Mouse (Mus musculus) MEL (cell line): ENCODE measurements around the gene Cecr2. TPM values are rescaled to one million over a fixed set of nuclear protein-coding genes. Genes with fewer than 3 reads are reported as not detected.

Experiments used
- DNase-seq: peaks from one replicate; pipeline ENCODE4 v3.0.0; 2011; ENCODE audit warnings: low read depth, low spot score
- H3K27ac ChIP-seq: 2 replicates; pipeline ENCODE4 v1.5.1; 2012; ENCODE audit warnings: low read depth, mild to moderate bottlenecking, control low read depth, low read length, moderate library complexity; ENCODE audit not compliant: control insufficient read depth
- H3K27me3 ChIP-seq, 2 experiments: fragments of 150-350 bp in 1 of 2; sonication (generic) in 1 of 2; 2 replicates each; pipeline ENCODE4 v1.6.1; 2012; ENCODE audit warnings: low read length in 2 of 2, mild to moderate bottlenecking in 2 of 2, improper control_type of control experiment in 1 of 2, moderate library complexity in 1 of 2; ENCODE audit not compliant: insufficient read depth in 2 of 2, control insufficient read depth in 1 of 2
- H3K36me3 ChIP-seq, 2 experiments: 2 replicates each; pipeline ENCODE4 v1.6.1; 2012 to 2014; ENCODE audit warnings: low read length in 2 of 2, improper control_type of control experiment in 1 of 2, inconsistent platforms in 1 of 2, mild to moderate bottlenecking in 1 of 2; ENCODE audit not compliant: insufficient read depth in 2 of 2, control insufficient read depth in 1 of 2
- H3K4me1 ChIP-seq, 2 experiments: fragments of 150-350 bp in 1 of 2; sonication (generic) in 1 of 2; 2 replicates each; pipeline ENCODE4 v1.6.1; 2012; ENCODE audit warnings: low read length in 2 of 2, improper control_type of control experiment in 1 of 2, mild to moderate bottlenecking in 1 of 2; ENCODE audit not compliant: insufficient read depth in 2 of 2, control insufficient read depth in 1 of 2
- H3K4me3 ChIP-seq, 2 experiments: fragments of 150-350 bp in 1 of 2; sonication (generic) in 1 of 2; 2 replicates each; pipeline ENCODE4 v1.5.1; 2012; ENCODE audit warnings: low read depth in 2 of 2, low read length in 2 of 2, mild to moderate bottlenecking in 2 of 2, moderate library complexity in 2 of 2, control low read depth in 1 of 2, improper control_type of control experiment in 1 of 2; ENCODE audit not compliant: control insufficient read depth in 1 of 2, insufficient read depth in 1 of 2
- H3K79me2 ChIP-seq: 2 replicates; pipeline ENCODE4 v1.6.1; 2012; ENCODE audit warnings: mild to moderate bottlenecking, low read length, moderate library complexity; ENCODE audit not compliant: control insufficient read depth, poor library complexity, insufficient read depth
- H3K9ac ChIP-seq: 2 replicates; pipeline ENCODE4 v1.6.1; 2012; ENCODE audit warnings: low read depth, mild to moderate bottlenecking, control low read depth, low read length, moderate library complexity; ENCODE audit not compliant: control insufficient read depth, poor library complexity, severe bottlenecking
- H3K9me3 ChIP-seq: fragments of 150-350 bp; sonication (generic); replicated peaks from 2 replicates; pipeline ENCODE4 v1.6.1; 2012; ENCODE audit warnings: mild to moderate bottlenecking, low read length, improper control_type of control experiment, moderate library complexity; ENCODE audit not compliant: insufficient read depth
- BHLHE40 ChIP-seq: IDR thresholded peaks from 2 replicates; pipeline ENCODE4 v1.6.1; 2012; ENCODE audit warnings: low read depth, mild to moderate bottlenecking, inconsistent platforms, low read length, improper control_type of control experiment, borderline replicate concordance
- CTCF ChIP-seq, 3 experiments: IDR thresholded peaks in 2 of 3; conservative IDR thresholded peaks in 1 of 3; 2 replicates each; pipeline ENCODE4 v1.5.1; 2011 to 2012; ENCODE audit warnings: low read length in 3 of 3, low read depth in 2 of 3, mild to moderate bottlenecking in 2 of 3, improper control_type of control experiment in 1 of 3, inconsistent platforms in 1 of 3, mixed read lengths in 1 of 3, moderate library complexity in 1 of 3; ENCODE audit not compliant: control insufficient read depth in 1 of 3, insufficient read depth in 1 of 3, poor library complexity in 1 of 3, severe bottlenecking in 1 of 3
- ELF1 ChIP-seq: IDR thresholded peaks from 2 replicates; pipeline ENCODE4 v1.6.1; 2014; ENCODE audit warnings: low read depth, mild to moderate bottlenecking, inconsistent platforms, low read length, improper control_type of control experiment, moderate library complexity
- EP300 ChIP-seq, 2 experiments: IDR thresholded peaks; 2 replicates each; pipeline ENCODE4 v1.6.1; 2011; ENCODE audit warnings: improper control_type of control experiment in 2 of 2, low read length in 2 of 2, low read depth in 1 of 2, mild to moderate bottlenecking in 1 of 2
- ETS1 ChIP-seq: IDR thresholded peaks from 2 replicates; pipeline ENCODE4 v1.6.1; 2012; ENCODE audit warnings: low read depth, mild to moderate bottlenecking, inconsistent platforms, low read length, improper control_type of control experiment, moderate library complexity
- GABPA ChIP-seq: IDR thresholded peaks from 2 replicates; pipeline ENCODE4 v1.6.1; 2012; ENCODE audit warnings: low read depth, mild to moderate bottlenecking, inconsistent platforms, low read length, improper control_type of control experiment, moderate library complexity
- GATA1 ChIP-seq: IDR thresholded peaks from 2 replicates; pipeline ENCODE4 v1.6.1; 2011; ENCODE audit warnings: low read depth, low read length, improper control_type of control experiment
- HCFC1 ChIP-seq: IDR thresholded peaks from 2 replicates; pipeline ENCODE4 v1.6.1; 2012; ENCODE audit warnings: low read depth, mild to moderate bottlenecking, inconsistent platforms, low read length, improper control_type of control experiment, moderate library complexity
- JUND ChIP-seq: IDR thresholded peaks from 2 replicates; pipeline ENCODE4 v1.6.1; 2011; ENCODE audit warnings: low read depth, mild to moderate bottlenecking, improper control_type of control experiment, low read length
- KAT2A ChIP-seq: conservative IDR thresholded peaks from 2 replicates; pipeline ENCODE4 v1.6.1; 2012; ENCODE audit warnings: low read depth, low read length, improper control_type of control experiment, inconsistent platforms
- MYB ChIP-seq: IDR thresholded peaks from 2 replicates; pipeline ENCODE4 v1.6.1; 2011; ENCODE audit warnings: mild to moderate bottlenecking, low read depth, low read length, improper control_type of control experiment
- MYC ChIP-seq: IDR thresholded peaks from 2 replicates; pipeline ENCODE4 v1.6.1; 2011; ENCODE audit warnings: low read depth, mild to moderate bottlenecking, low read length, improper control_type of control experiment, moderate library complexity
- NELFE ChIP-seq: IDR thresholded peaks from 2 replicates; pipeline ENCODE4 v1.6.1; 2011; ENCODE audit warnings: low read depth, low read length, improper control_type of control experiment
- POLR2AphosphoS5 ChIP-seq: IDR thresholded peaks from 2 replicates; pipeline ENCODE4 v1.6.1; 2012; ENCODE audit warnings: low read depth, borderline replicate concordance, mild to moderate bottlenecking, inconsistent platforms, low read length, moderate library complexity, mixed read lengths
- RAD21 ChIP-seq: IDR thresholded peaks from 2 replicates; pipeline ENCODE4 v1.6.1; 2011; ENCODE audit warnings: mild to moderate bottlenecking, low read depth, low read length, improper control_type of control experiment
- RCOR1 ChIP-seq: IDR thresholded peaks from 2 replicates; pipeline ENCODE4 v1.6.1; 2012; ENCODE audit warnings: low read depth, mild to moderate bottlenecking, inconsistent platforms, low read length, improper control_type of control experiment
- SIN3A ChIP-seq: IDR thresholded peaks from 2 replicates; pipeline ENCODE4 v1.6.1; 2012; ENCODE audit warnings: low read length, improper control_type of control experiment, inconsistent platforms
- SMC3 ChIP-seq: IDR thresholded peaks from 2 replicates; pipeline ENCODE4 v1.6.1; 2011; ENCODE audit warnings: low read depth, low read length, improper control_type of control experiment
- TCF12 ChIP-seq: IDR thresholded peaks from 2 replicates; pipeline ENCODE4 v1.6.1; 2014; ENCODE audit warnings: low read depth, mild to moderate bottlenecking, inconsistent platforms, low read length, improper control_type of control experiment, moderate library complexity
- UBTF ChIP-seq: IDR thresholded peaks from 2 replicates; pipeline ENCODE4 v1.6.1; 2012; ENCODE audit warnings: low read depth, mild to moderate bottlenecking, inconsistent platforms, low read length, improper control_type of control experiment, moderate library complexity, borderline replicate concordance; ENCODE audit not compliant: insufficient read depth
- USF2 ChIP-seq, 2 experiments: IDR thresholded peaks; 2 replicates each; pipeline ENCODE4 v1.6.1; 2011 to 2012; ENCODE audit warnings: improper control_type of control experiment in 2 of 2, low read length in 2 of 2, borderline replicate concordance in 1 of 2, inconsistent platforms in 1 of 2, low read depth in 1 of 2, mild to moderate bottlenecking in 1 of 2; ENCODE audit not compliant: insufficient read depth in 1 of 2
- ZC3H11A ChIP-seq: IDR thresholded peaks from 2 replicates; pipeline ENCODE4 v1.6.1; 2012; ENCODE audit warnings: low read depth, mild to moderate bottlenecking, inconsistent platforms, low read length, improper control_type of control experiment
- polyA plus RNA-seq, 2 experiments: library from polyadenylated mRNA; stranded (reverse) in 1 of 2; unstranded in 1 of 2; fragments of >175 nt in 1 of 2; fragments of >200 nt in 1 of 2; gene quantifications; 2 replicates each; pipeline versions ENCODE4 v1.2.1 to v1.2.4; 2012; ENCODE audit warnings: low replicate concordance in 2 of 2, low read depth in 1 of 2; ENCODE audit not compliant: insufficient read length in 2 of 2, insufficient read depth in 1 of 2, missing spikeins in 1 of 2
- total RNA-seq: library from RNA; depleted of rRNA; stranded (reverse); fragments of 300-350 nt; gene quantifications from 2 replicates; pipeline ENCODE4 v1.2.3, GENCODE M21; 2012

Cecr2 gene
- total and polyA plus RNA-seq, 3 experiments = 4.0 to 8.7 TPM; not detected in 1

DNA sequence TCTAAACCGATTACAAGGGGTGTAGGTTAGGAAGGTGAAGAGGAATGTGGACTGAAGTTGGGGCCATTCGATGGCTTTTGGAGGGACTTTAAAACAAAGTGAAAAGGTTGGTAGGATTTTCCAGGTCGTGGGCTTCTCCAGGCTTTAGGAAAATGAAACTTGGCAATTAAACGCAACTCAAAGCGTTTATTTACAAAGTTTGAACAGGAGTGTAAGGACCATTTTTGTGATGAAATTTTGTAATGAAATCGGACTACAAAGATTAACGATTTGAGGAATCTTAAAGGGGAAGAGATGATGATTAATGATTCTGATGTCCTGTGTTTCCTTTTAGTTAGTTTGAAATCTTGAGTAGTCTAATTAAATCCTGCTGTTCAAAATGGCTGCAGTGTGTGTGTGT, 1.7 kb downstream of the Cecr2 start:
- Histone ChIP-seq H3K4me3 (peak overlapping the region; percentile 82 to 97), H3K27me3 (no peaks in the 10 kb centered on the region), H3K9ac (peak overlapping the region; percentile 93), H3K27ac (no peak overlapping the region), H3K4me1 (peaks cover 0 to 11% of the 10 kb centered on the region in 2 experiments), H3K79me2 (peaks cover 24% of the 10 kb centered on the region), H3K9me3 (no peaks in the 10 kb centered on the region), H3K36me3 (peaks cover 0 to 12% of the 10 kb centered on the region in 2 experiments; a peak in 2 of 4 replicates)
- TF ChIP-seq ETS1 (no peak), SIN3A (0 out of 2 replicates have a peak, but pooled peaks have one; percentile 41)
- DNase-seq = peak; percentile 44

DNA sequence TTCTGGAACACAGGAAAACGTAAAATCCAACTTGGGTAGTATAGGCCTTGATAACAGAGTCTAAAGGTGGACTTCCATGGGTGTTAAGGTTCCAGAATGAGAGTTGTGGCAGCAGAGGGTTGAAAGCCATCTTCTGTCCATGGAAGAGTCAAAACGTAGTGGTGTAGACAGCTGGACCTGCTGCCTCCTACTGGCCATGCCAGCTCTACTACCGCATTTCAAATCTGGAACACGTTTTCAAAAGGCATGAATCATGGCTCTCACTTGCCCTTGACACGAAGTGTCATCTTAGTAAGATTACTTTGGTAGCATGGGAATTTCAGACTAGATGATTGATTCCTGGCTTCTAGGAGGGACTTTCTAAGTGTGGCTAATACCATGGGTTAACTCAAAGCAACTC, 8.0 kb downstream of the Cecr2 start:
- Histone ChIP-seq H3K79me2 (peaks cover 5% of the 10 kb centered on the region), H3K27me3 (no peaks in the 10 kb centered on the region), H3K4me3 (no peak overlapping the region), H3K9me3 (no peaks in the 10 kb centered on the region), H3K9ac (no peak overlapping the region), H3K4me1 (no peaks in the 10 kb centered on the region; a peak in 1 of 4 replicates)
- TF ChIP-seq BHLHE40 = no peak
- no peak for TF ChIP-seq SIN3A
- no peak for TF ChIP-seq MYB
- TF ChIP-seq RAD21 = peak; percentile 20
- no peak for TF ChIP-seq USF2 (IDR thresholded peaks at IDR 0.05; ENCODE audit: borderline replicate concordance in 1 of 2, insufficient read depth in 1 of 2, low read depth in 1 of 2, low read length in 2 of 2)
- no peak for TF ChIP-seq ZC3H11A
- no peak for TF ChIP-seq UBTF
- TF ChIP-seq TCF12 = no peak
- no peak for TF ChIP-seq RCOR1
- TF ChIP-seq NELFE = no peak
- peak; percentile 46 for TF ChIP-seq SMC3
- no peak for TF ChIP-seq MYC
- TF ChIP-seq JUND = no peak
- no peak for TF ChIP-seq KAT2A
- no peak for TF ChIP-seq HCFC1
- TF ChIP-seq GATA1 = no peak
- TF ChIP-seq POLR2AphosphoS5 = no peak
- no peak for TF ChIP-seq ELF1
- no peak for TF ChIP-seq EP300 (IDR thresholded peaks at IDR 0.05; ENCODE audit: low read depth in 1 of 2, low read length in 2 of 2)
- no peak for TF ChIP-seq GABPA
- peak; percentile 31 to 60 (median 60); a peak in 5 of 6 replicates for TF ChIP-seq CTCF (IDR thresholded peaks at IDR 0.05 in 2 of 3, conservative IDR thresholded peaks at IDR 0.05 in 1 of 3; ENCODE audit: control insufficient read depth in 1 of 3, insufficient read depth in 1 of 3, low read depth in 2 of 3, low read length in 3 of 3, poor library complexity in 1 of 3, severe bottlenecking in 1 of 3)
- TF ChIP-seq, all 39 proteins: peak for 3
- DNase-seq = peak; percentile 28
- Histone ChIP-seq H3K36me3 (no peaks in the 10 kb centered on the region; a peak in 1 of 4 replicates), H3K27ac (no peak overlapping the region)
